Mouse (Mus musculus): ENCODE data around the gene Itpr2.

- TF ChIP-seq POLR2A (IDR thresholded peaks at IDR 0.05; ENCODE audit: borderline replicate concordance, insufficient read depth, low read length) = no peak
- TF ChIP-seq CTCF (IDR thresholded peaks at IDR 0.05; ENCODE audit: borderline replicate concordance, insufficient read depth, low read depth, low read length) = no peak
Observed at GRCm38 (mm10) chr6:146078136-146078535, 423.9 kb downstream of the Itpr2 start.

All from cerebellum, adult 2 months (tissue).